Mouse (Mus musculus) limb, embryonic 12.5 days (tissue): ENCODE data around the gene Comt. TPM values are rescaled to one million over a fixed set of nuclear protein-coding genes. Genes with fewer than 3 reads are reported as not detected.

Source experiments
- ATAC-seq: fragments of 200-750 bp; cut with Nextera tagmentation; 2 replicates; pipeline ENCODE4 v1.8.0; 2017; ENCODE audit warnings: low read depth, moderate TSS enrichment; ENCODE audit not compliant: insufficient number of reproducible peaks, insufficient read depth, low FRiP score, low TSS enrichment
- H3K27ac ChIP-seq: fragments of 300-500 bp; sonication (generic); 2 replicates; pipeline ENCODE4 v1.5.1; 2016; ENCODE audit warnings: mild to moderate bottlenecking, moderate library complexity
- H3K27me3 ChIP-seq: fragments of 300-500 bp; sonication (generic); 2 replicates; pipeline ENCODE4 v1.6.1; 2016; ENCODE audit warnings: mild to moderate bottlenecking, moderate library complexity
- H3K36me3 ChIP-seq: fragments of 300-500 bp; sonication (generic); 2 replicates; pipeline ENCODE4 v1.6.1; 2016; ENCODE audit warnings: mild to moderate bottlenecking, moderate library complexity
- H3K4me1 ChIP-seq: fragments of 300-500 bp; sonication (generic); replicated peaks from 2 replicates; pipeline ENCODE4 v1.6.1; 2016
- H3K4me2 ChIP-seq: fragments of 300-500 bp; sonication (generic); 2 replicates; pipeline ENCODE4 v1.6.1; 2016; ENCODE audit warnings: mild to moderate bottlenecking, moderate library complexity
- H3K4me3 ChIP-seq: fragments of 300-500 bp; sonication (generic); replicated peaks from 2 replicates; pipeline ENCODE4 v1.5.1; 2016; ENCODE audit warnings: mild to moderate bottlenecking
- H3K9ac ChIP-seq: fragments of 300-500 bp; sonication (generic); replicated peaks from 2 replicates; pipeline ENCODE4 v1.6.1; 2016; ENCODE audit warnings: mild to moderate bottlenecking, moderate library complexity
- H3K9me3 ChIP-seq: fragments of 300-500 bp; sonication (generic); 2 replicates; pipeline ENCODE4 v1.6.1; 2016; ENCODE audit warnings: mild to moderate bottlenecking, moderate library complexity
- WGBS: fragments of 180-500 bp; shearing (Covaris S2); methylation state at CpG from one replicate; pipeline ENCODE4 v1.1.7; 2016; 5-methylcytosine and 5-hydroxymethylcytosine counted together
- polyA plus RNA-seq: library from polyadenylated mRNA; unstranded; fragments of >200 nt; fragmentation: Nextera tagmentation; extraction: Ambion mirVana; gene quantifications from 2 replicates; pipeline ENCODE4 v1.2.1, GENCODE M21; 2016

The Comt gene
- polyA plus RNA-seq = 66.5 and 71.0 TPM in 2 replicates

GRCm38 (mm10) chr16:18426802-18427280 is at the start of gene Comt:
Gene Comt (minus strand): TSS chr16:18426852.
- Histone ChIP-seq H3K4me1 (peaks cover 26% of the 10 kb centered on the region), H3K27me3 (no peaks in the 10 kb centered on the region), H3K9ac (peak within 1 kb of the TSS; percentile 86), H3K9me3 (no peaks in the 10 kb centered on the region), H3K27ac (peak within 1 kb of the TSS; percentile 76), H3K36me3 (peaks cover 20% of the 10 kb centered on the region; the same call in 1 of the 2 replicates), H3K4me2 (peak within 1 kb of the TSS; percentile 83), H3K4me3 (peak within 1 kb of the TSS; percentile 89)
- WGBS = 51% methylated on average over 5 of the region's 5 CpGs
- no peak for ATAC-seq

GRCm38 (mm10) chr16:18474021-18474420 is 47.4 kb upstream of the Comt start:
- WGBS = 80% methylated on average over 2 of the region's 2 CpGs

DNA sequence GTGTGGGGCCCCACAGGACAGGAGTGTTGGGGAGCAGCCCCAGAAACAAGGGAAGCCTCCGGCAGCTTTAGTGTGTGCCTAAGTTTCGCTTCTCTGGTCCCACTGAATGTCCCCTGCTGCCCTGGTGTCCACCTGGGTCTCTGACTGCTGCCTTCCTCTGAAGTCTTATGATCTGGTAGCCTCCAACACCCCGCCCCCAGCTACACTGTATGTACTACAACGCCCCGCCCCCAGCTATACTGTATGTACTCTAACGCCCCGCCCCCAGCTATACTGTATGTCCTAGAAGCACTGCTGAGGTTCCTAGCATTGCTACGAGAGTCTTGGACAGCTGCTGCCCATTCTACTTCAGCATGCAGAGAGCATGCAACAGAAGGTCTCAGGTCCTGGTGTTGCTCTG is 46.3 kb upstream of the Comt start:
- no peak for ATAC-seq
- H3K27ac ChIP-seq = peak overlapping the region; percentile 23; the same call in 1 of the 2 replicates
- H3K27me3 ChIP-seq = no peaks in the 10 kb centered on the region
- 88% methylated on average over 8 of the region's 8 CpGs for WGBS
- H3K4me1 ChIP-seq = 0 out of 2 replicates have a peak, but pooled peaks cover 21% of the 10 kb centered on the region
- H3K4me2 ChIP-seq = no peak overlapping the region
- no peaks in the 10 kb centered on the region for H3K9me3 ChIP-seq
- no peak overlapping the region for H3K9ac ChIP-seq
- H3K36me3 ChIP-seq = peaks cover 16% of the 10 kb centered on the region; the same call in 1 of the 2 replicates
- no peak overlapping the region for H3K4me3 ChIP-seq

More at GRCm38 (mm10) chr16:18474021-18474420, 47.4 kb upstream of the Comt start:
- ATAC-seq = no peak
- no peak overlapping the region for H3K4me2 ChIP-seq
- H3K27ac ChIP-seq = peak overlapping the region; percentile 50; the same call in 1 of the 2 replicates
- H3K9ac ChIP-seq = no peak overlapping the region
- H3K36me3 ChIP-seq = peaks cover 11% of the 10 kb centered on the region; the same call in 1 of the 2 replicates
- no peaks in the 10 kb centered on the region for H3K27me3 ChIP-seq
- H3K4me1 ChIP-seq = 0 out of 2 replicates have a peak, but pooled peaks cover 21% of the 10 kb centered on the region
- H3K4me3 ChIP-seq = no peak overlapping the region
- no peaks in the 10 kb centered on the region for H3K9me3 ChIP-seq

- 76% methylated on average over 4 of the region's 4 CpGs for WGBS
- peaks cover 16% of the 10 kb centered on the region; the same call in 1 of the 2 replicates for H3K36me3 ChIP-seq
- no peak overlapping the region for H3K9ac ChIP-seq
- no peaks in the 10 kb centered on the region for H3K27me3 ChIP-seq
- no peak overlapping the region for H3K4me2 ChIP-seq
- H3K9me3 ChIP-seq = no peaks in the 10 kb centered on the region
- H3K4me3 ChIP-seq = no peak overlapping the region
- 0 out of 2 replicates have a peak, but pooled peaks cover 21% of the 10 kb centered on the region for H3K4me1 ChIP-seq
- no peak for ATAC-seq
- H3K27ac ChIP-seq = peak overlapping the region; percentile 23; the same call in 1 of the 2 replicates
Measured at GRCm38 (mm10) chr16:18472416-18472815, 45.8 kb upstream of the Comt start.

DNA sequence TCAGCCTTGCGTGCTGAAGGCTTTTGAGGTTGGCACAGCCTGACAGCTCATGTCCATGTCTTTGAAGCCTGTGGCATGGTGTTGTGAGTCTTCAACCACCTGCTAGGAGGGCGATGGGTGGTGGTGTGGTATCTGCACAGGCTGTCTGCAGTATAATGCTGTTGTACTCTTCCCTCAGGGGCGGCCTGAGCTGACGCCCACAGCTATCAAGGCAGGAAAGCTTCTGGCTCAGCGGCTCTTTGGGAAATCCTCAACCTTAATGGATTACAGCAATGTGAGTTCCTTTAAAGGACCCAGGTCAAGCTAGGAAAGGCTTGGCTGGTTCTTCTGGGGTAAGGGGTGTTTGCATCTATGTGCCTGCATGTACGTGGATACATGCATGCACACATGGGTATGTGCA is 45.3 kb upstream of the Comt start:
- H3K36me3 ChIP-seq = peaks cover 16% of the 10 kb centered on the region; the same call in 1 of the 2 replicates
- no peaks in the 10 kb centered on the region for H3K27me3 ChIP-seq
- H3K4me2 ChIP-seq = no peak overlapping the region
- H3K4me1 ChIP-seq = 0 out of 2 replicates have a peak, but pooled peaks cover 21% of the 10 kb centered on the region
- no peaks in the 10 kb centered on the region for H3K9me3 ChIP-seq
- no peak for ATAC-seq
- no peak overlapping the region for H3K27ac ChIP-seq
- 84% methylated on average over 6 of the region's 6 CpGs for WGBS
- no peak overlapping the region for H3K4me3 ChIP-seq
- H3K9ac ChIP-seq = no peak overlapping the region

GRCm38 (mm10) chr16:18471381-18471955 is 44.8 kb upstream of the Comt start:
- Histone ChIP-seq H3K36me3 (peaks cover 16% of the 10 kb centered on the region; the same call in 1 of the 2 replicates), H3K27me3 (no peaks in the 10 kb centered on the region), H3K9ac (no peak overlapping the region), H3K27ac (no peak overlapping the region), H3K4me2 (no peak overlapping the region), H3K9me3 (no peaks in the 10 kb centered on the region), H3K4me1 (0 out of 2 replicates have a peak, but pooled peaks cover 21% of the 10 kb centered on the region), H3K4me3 (no peak overlapping the region)
- WGBS = 80% methylated on average over 11 of the region's 11 CpGs
- ATAC-seq = no peak

DNA sequence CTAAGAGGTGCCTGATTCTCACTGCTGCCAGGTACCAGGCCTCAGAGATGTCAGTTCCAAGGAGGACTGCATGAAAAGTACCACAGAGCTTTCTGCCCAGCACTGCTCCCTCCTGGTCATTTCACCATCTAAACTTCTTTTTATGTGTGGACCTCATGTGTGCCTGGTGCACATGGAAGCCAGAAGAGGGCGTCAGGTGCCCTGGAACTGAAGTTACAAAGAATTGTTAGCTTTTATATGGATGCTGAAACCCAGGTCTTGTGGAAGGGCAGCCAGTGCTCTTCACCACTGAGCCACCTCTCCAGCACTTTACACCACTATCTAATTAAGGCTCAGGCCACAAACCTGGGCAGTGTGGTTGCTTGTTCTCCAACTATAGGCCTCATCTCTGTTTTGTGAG is 44.2 kb upstream of the Comt start:
- ATAC-seq = no peak
- H3K27ac ChIP-seq = no peak overlapping the region
- no peak overlapping the region for H3K4me2 ChIP-seq
- H3K4me1 ChIP-seq = 0 out of 2 replicates have a peak, but pooled peaks cover 21% of the 10 kb centered on the region
- no peaks in the 10 kb centered on the region for H3K9me3 ChIP-seq
- H3K36me3 ChIP-seq = peaks cover 16% of the 10 kb centered on the region; the same call in 1 of the 2 replicates
- no peaks in the 10 kb centered on the region for H3K27me3 ChIP-seq
- no peak overlapping the region for H3K4me3 ChIP-seq
- 21% methylated on average over 1 of the region's 1 CpGs for WGBS
- no peak overlapping the region for H3K9ac ChIP-seq

DNA sequence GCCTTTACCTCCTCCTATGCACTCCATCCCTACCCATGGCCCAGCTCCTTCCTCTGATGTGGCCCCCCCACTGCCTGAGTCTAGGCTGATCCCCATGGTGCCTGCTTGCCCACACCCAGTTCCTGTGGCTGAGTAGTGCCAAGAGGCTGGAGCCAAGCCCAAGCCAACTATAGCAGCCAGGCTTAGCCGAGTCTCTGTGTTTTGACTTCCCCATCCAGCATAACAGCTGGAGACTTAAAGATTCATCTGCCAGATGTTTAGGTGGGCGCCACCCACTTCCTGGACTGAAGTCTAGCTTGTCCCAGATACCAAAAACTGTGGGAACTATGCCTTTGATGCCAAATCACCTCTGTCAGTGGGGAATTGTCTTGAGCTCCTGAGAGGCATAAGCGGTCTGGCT is 37.6 kb upstream of the Comt start:
- Histone ChIP-seq H3K27me3 (peaks cover 8% of the 10 kb centered on the region; the same call in 1 of the 2 replicates), H3K36me3 (peaks cover 7% of the 10 kb centered on the region; the same call in 1 of the 2 replicates), H3K4me2 (no peak overlapping the region), H3K4me1 (peaks cover 25% of the 10 kb centered on the region), H3K9ac (no peak overlapping the region), H3K27ac (no peak overlapping the region), H3K9me3 (no peaks in the 10 kb centered on the region), H3K4me3 (no peak overlapping the region)
- no peak for ATAC-seq
- WGBS = 65% methylated on average over 3 of the region's 3 CpGs

GRCm38 (mm10) chr16:18462598-18462997 is 35.9 kb upstream of the Comt start:
- 37% methylated on average over 8 of the region's 8 CpGs for WGBS
- peaks cover 10% of the 10 kb centered on the region; the same call in 1 of the 2 replicates for H3K27me3 ChIP-seq
- no peak overlapping the region for H3K27ac ChIP-seq
- no peak overlapping the region for H3K9ac ChIP-seq
- no peaks in the 10 kb centered on the region for H3K9me3 ChIP-seq
- H3K4me2 ChIP-seq = no peak overlapping the region
- ATAC-seq = no peak
- no peak overlapping the region for H3K4me3 ChIP-seq
- peaks cover 30% of the 10 kb centered on the region for H3K4me1 ChIP-seq
- H3K36me3 ChIP-seq = no peaks in the 10 kb centered on the region

- Histone ChIP-seq H3K4me1 (peaks cover 30% of the 10 kb centered on the region), H3K9ac (peak overlapping the region; percentile 28; the same call in 1 of the 2 replicates), H3K4me2 (no peak overlapping the region), H3K27me3 (peaks cover 10% of the 10 kb centered on the region; the same call in 1 of the 2 replicates), H3K27ac (no peak overlapping the region), H3K9me3 (no peaks in the 10 kb centered on the region), H3K36me3 (no peaks in the 10 kb centered on the region), H3K4me3 (no peak overlapping the region)
- WGBS = 46% methylated on average over 9 of the region's 9 CpGs
- ATAC-seq = no peak
Measured at GRCm38 (mm10) chr16:18462031-18462430, 35.4 kb upstream of the Comt start.

DNA sequence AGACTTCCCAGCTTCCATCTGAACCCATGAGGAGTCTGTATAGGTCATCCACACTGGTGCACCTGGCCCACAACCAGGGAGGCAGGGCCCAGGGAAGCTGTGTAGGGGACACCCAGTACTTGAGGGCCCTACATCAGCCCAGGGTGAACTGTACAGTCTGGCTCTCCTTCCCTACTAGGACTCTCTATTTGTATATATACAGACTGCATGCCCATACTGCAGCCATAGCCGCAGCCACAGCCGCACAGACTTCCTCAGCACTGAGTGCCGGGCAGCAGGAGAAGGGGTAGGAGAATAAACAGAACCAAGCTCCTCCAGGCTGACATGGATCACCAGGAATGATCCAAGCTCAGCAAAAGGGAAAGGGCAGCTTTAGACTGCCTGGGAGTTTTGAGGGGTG is 34.2 kb upstream of the Comt start:
- Histone ChIP-seq H3K4me2 (no peak overlapping the region), H3K27ac (no peak overlapping the region), H3K9ac (no peak overlapping the region), H3K4me1 (peaks cover 30% of the 10 kb centered on the region), H3K36me3 (peaks cover 6% of the 10 kb centered on the region; the same call in 1 of the 2 replicates), H3K4me3 (no peak overlapping the region), H3K9me3 (no peaks in the 10 kb centered on the region), H3K27me3 (peaks cover 10% of the 10 kb centered on the region; the same call in 1 of the 2 replicates)
- no peak for ATAC-seq
- WGBS = 93% methylated on average over 3 of the region's 3 CpGs
